Mouse (Mus musculus) CD4-positive helper T cell, adult 2 months (primary cell): ENCODE results near the gene Aanat.
"Not testable (repeated sequence)": the region's sequence is repeated elsewhere in the genome, so short reads cannot be mapped to it uniquely, and the experiment has no call there.

ENCODE experiments used
- DNase-seq: peaks from one replicate; pipeline ENCODE4 v3.0.0-alpha.2; 2012; ENCODE audit warnings: low read depth, missing footprints, low spot score

The Aanat gene

GRCm38 (mm10) chr11:116609965-116610630, 23.9 kb downstream of the Aanat start:
- no peak for DNase-seq

GRCm38 (mm10) chr11:116611168-116611567, 24.9 kb downstream of the Aanat start:
- not testable (repeated sequence) for DNase-seq

GRCm38 (mm10) chr11:116611883-116612282, 25.7 kb downstream of the Aanat start:
- no peak for DNase-seq

GRCm38 (mm10) chr11:116612554-116612953, 26.3 kb downstream of the Aanat start:
- no peak for DNase-seq

GRCm38 (mm10) chr11:116613234-116613633, 27.0 kb downstream of the Aanat start:
- DNase-seq: no peak

GRCm38 (mm10) chr11:116615735-116616437, 29.7 kb downstream of the Aanat start:
- peak; percentile 83 for DNase-seq

GRCm38 (mm10) chr11:116616438-116617118, 30.3 kb downstream of the Aanat start:
- peak; percentile 65 for DNase-seq

GRCm38 (mm10) chr11:116617641-116618040, 31.4 kb downstream of the Aanat start:
- peak; percentile 50 for DNase-seq

GRCm38 (mm10) chr11:116618666-116619065, 32.4 kb downstream of the Aanat start:
- DNase-seq: peak; percentile 60

- DNase-seq: no peak
These were observed 32.9 kb downstream of the Aanat start for GRCm38 (mm10) chr11:116619156-116619555.

- no peak for DNase-seq
These were observed 33.3 kb downstream of the Aanat start for GRCm38 (mm10) chr11:116619561-116619960.

GRCm38 (mm10) chr11:116620073-116620472, 33.8 kb downstream of the Aanat start:
- DNase-seq: no peak

- no peak for DNase-seq
These were observed 34.5 kb downstream of the Aanat start for GRCm38 (mm10) chr11:116620559-116621253.

- no peak for DNase-seq
These were observed 35.0 kb downstream of the Aanat start for GRCm38 (mm10) chr11:116621258-116621704.

GRCm38 (mm10) chr11:116623281-116624124, 37.3 kb downstream of the Aanat start:
- peak; percentile 55 for DNase-seq

- peak; percentile 93 for DNase-seq
These were observed 38.0 kb downstream of the Aanat start for GRCm38 (mm10) chr11:116624131-116624832.

- peak; percentile 79 for DNase-seq
These were observed 39.1 kb downstream of the Aanat start for GRCm38 (mm10) chr11:116625081-116626000.

GRCm38 (mm10) chr11:116626299-116627071, 40.3 kb downstream of the Aanat start, which contains the start of gene Rhbdf2:
Rhbdf2 (minus strand) TSS chr11:116627019.
- DNase-seq: no peak
